Mouse (Mus musculus): ENCODE results near the gene Slc43a2.
A peak's percentile ranks its signal among the peaks of the same experiment; 100 is the strongest.

The Slc43a2 gene

DNA sequence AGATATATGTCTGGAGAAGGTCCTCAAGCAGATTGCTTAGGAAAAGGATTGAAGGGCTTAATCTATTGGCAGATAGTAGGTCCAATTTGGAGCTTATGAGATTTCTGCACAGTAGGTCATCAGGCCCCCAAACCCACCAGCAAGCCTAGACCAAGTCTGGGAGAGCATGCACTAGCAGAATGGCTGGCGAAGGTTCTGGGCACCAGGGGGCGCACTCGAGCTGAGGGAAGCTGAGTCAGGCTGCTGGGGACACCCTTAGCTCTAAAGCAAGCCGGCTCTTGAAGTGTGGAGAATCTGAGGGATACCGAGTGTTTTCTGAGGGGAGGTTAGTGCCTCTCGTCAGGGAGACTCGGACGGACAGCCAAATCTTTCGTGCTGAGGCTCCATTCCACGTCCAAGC, 1.2 kb upstream of the Slc43a2 start:
- peak; percentile 86 for DNase-seq

GRCm38 (mm10) chr11:75530845-75531373, 585 bp upstream of the Slc43a2 start:
- peak; percentile 51 for DNase-seq

DNA sequence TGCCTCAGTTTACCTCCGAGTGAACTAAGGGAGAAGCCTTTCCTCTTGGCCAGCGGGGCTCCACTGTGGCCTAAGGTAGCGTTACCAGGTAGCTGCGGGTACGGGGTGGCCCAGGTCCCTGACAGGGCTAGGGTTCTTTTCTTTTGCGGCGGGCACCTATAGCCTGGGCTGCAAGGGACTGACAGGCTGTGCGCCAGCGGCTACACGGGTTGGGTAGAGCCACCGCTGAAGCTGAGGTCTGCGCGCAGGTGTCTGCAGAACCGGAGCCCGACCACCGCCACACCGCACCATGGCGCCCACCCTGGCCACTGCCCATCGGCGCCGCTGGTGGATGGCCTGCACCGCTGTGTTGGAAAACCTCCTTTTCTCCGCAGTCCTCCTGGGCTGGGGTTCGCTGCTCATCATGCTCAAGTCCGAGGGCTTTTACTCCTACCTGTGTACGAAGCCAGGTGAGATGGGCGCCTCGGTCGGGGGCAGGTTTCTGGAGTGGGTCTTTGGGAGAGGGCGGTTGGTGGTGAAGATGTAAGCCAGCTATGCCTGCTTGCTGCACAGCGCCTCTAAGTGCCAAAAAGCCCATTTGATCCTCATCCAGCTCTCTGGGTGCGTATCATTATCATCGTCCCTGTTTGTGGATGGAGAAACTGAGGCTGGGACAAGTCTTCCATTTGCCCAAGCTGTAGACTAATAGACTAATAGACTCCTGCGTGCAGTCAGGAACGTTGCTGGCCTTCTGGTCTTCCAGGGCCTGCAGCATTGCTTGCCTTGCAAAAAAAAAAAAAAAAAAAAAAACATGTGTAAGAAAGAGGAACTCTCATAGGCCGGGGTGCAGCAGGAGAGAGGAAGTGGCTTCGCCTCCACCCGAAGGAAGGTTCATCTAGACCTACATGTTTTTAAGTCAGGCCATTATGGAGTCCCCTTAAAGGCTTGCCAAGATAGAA, 1.1 kb downstream of the Slc43a2 start:
- no peak for DNase-seq

GRCm38 (mm10) chr11:75533314-75534015, 2.0 kb downstream of the Slc43a2 start:
- no peak for DNase-seq

DNA sequence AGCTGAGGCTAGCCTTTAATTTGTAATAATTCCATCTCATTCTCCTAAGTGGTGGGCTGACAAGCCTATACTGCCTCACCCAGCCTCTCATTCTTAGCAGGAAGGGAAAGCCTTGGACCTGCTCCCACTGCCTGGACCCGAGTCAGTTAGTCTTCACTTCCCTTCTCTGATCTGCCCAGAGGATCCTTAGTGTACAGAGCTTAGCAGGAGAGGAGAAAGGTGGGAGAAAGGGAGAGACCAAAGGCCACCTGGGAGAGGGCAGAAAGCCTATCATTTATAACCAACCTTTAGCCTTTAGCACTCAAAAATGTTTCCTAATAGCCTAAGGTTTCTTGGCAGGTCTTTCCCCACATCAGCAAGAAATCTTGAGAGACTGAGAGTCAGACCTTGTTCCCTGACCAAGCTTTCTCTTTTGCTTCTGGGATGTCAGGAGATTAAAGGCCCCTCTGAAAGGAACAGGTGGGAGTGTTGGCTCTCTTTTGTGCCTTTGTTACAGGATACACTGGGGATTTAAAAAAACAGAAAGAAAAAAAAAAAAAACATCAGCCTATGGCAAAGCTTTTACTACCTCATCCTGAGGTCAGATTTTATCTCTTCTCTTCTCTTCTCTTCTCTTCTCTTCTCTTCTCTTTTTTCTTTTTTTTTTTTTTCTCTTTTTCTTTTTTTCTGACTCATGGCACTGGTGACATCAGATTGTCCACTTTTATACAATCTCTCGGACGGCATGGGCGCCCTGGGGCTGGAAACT, 3.0 kb downstream of the Slc43a2 start:
- peak; percentile 78 for DNase-seq

DNA sequence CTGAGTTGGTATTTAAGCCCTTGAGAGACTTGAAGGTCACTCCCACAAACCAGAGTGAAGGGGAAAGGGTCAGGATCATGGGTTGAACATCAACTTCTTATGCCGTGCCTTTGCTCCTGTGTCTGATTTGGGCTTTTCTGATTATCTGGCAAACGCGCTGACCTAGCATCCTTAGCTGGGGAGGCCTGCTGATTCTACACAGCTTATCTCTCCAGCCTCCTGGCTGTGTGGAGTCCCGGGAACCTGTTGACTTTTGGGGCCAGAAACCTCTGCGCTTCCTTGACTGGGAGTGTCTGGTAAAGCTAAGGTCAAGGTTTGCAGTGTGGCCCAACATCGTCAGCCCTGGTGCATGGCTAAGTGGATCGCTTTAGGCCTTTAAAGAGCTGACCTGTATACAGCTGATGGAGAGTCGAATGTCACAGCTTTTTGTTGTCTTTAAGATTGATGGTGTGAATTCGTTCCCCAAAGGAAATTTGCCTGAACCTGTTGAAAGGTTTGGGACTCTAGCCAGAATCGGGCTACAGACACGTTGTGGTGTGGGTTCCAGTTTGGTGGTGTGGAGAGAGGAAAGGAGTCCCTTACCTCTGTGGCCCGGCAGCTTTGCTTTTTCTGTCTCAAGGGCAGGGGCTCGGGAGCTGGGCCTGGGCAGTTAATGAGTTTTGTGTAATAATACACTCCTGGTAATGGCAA, 3.8 kb downstream of the Slc43a2 start:
- DNase-seq, result peak; percentile 81

DNA sequence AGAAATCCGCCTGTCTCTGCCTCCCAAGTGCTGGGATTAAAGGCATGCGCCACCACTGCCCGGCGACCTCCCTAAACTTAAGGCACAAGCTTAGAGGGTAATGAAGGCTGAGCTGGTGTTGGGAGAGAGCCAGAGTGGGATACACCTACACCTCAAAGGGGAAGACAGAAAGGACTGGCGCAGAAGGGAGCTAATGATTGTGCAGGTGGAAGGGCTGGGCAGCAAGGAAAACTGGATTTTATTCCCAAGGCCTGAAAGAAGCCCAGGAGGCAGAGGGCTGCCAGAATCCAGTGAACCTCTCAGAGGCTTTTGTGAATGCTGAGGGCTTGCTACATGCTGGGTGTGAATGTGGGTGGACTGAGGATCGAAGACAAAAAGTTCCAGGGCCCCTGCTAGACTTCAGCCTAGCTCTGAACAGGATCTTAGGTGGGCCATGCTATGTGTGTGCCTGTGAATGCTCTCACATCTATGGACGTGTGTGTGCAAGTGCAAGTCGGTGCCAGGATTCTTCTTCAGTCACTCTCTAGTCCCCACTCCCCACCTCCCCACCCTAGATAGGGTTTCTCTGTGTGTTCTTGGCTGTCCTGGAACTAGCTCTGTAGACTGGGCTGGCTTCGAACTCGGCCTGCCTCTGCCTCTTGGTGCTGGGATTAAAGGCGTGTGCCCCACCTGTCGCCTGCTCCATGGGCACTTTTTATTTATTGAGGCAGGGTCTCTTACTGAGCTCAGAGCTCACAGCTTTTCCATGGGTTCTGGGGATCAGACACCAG, 4.9 kb downstream of the Slc43a2 start:
- no peak for DNase-seq

GRCm38 (mm10) chr11:75537025-75537414, 5.5 kb downstream of the Slc43a2 start:
- no peak for DNase-seq

DNA sequence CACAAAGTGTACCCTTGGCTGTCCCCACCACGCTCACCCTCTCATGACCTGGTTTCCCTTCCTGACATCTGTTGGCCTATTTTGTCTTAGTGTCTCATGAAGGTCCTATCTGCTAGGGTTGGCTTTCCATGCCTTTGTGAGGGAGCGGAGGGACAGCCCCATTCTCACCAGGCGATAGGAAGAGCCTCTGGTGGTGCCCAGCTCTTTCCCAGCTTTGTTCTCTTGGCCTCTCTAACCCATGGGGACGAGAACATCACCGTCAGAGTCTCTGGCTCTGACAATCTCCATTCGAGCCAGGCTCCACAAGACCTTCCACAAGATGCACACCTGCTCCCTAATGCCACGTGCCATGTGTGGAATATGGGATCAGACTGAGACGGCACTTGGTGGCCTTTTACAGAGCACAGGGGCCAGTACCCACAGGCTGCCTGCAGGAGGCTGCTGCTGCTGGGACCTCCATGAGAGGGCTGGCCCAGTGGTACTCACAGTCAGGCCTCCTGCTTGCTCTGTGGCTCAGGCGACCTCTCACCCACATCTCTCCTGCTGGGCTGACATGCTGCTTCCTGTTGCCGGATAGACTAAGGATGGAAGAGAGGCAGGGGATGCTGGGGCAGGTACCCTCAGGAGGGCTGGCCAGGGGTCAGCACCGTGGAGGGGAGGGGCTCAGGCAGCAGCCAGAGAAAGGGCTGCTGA, 6.1 kb downstream of the Slc43a2 start:
- DNase-seq, result no peak

DNA sequence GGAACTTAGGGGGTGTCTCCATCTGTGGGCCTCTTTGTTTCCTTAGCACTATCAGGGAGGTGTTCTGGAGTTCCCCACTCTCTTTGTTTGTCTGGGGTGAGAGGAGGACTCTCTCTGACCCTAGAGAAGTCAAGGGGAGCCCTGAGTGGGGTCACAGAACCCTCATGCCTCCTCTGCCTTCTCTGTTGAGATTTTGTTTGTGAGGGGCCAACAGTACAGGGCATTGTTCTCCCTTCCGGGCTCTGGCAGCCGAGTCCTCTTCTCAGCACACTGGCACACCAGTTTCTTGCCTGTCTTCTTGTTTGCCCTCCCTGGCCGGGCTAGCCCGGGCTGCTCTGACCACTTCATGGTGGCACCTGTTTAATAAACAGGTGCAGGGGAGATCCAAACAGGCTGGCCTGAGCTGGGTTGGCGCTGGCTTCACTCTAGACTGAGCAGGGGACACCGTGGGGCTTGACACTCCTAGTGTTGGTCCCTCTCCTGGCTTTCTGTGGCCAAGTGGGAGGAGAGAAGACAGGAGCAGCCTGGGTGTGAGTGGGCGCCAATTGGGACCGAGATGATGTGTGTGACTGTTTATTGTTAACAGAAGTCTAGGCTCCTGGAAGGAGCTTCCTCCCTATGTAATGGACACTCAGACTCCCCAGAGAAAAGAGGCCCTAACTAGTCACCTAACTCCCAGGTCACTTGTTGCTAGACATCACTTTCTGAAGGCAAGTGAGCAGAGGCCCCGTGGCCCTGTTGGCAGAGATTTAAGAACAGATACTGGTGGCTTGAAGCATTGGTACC, 6.9 kb downstream of the Slc43a2 start:
- peak; percentile 43 for DNase-seq

- no peak for DNase-seq
Measured at GRCm38 (mm10) chr11:75538970-75539299, 7.4 kb downstream of the Slc43a2 start.

DNA sequence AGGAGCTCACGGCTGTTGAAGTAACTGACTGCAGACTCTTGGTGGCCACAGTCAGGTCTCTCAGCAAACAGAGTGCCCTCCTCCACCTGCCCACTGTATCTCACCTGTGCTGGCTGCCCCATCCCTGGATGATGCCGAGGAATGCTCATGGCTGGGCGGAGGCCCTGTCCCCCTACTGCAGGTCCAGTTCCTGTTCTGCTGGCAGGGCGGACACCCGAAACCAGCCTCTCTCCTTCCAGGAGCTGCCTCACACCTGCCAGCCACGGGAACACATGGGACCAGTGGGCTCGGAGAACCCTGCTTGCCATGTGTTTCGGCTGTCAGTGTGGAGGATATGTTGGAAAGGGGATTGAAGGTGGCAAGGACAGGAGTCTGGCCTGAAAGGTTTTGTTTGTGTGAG, 8.7 kb downstream of the Slc43a2 start:
- DNase-seq, result no peak

- DNase-seq, result no peak
Measured at GRCm38 (mm10) chr11:75540710-75541581, 9.5 kb downstream of the Slc43a2 start.

GRCm38 (mm10) chr11:75544713-75545112, 13.2 kb downstream of the Slc43a2 start:
- no peak for DNase-seq

DNA sequence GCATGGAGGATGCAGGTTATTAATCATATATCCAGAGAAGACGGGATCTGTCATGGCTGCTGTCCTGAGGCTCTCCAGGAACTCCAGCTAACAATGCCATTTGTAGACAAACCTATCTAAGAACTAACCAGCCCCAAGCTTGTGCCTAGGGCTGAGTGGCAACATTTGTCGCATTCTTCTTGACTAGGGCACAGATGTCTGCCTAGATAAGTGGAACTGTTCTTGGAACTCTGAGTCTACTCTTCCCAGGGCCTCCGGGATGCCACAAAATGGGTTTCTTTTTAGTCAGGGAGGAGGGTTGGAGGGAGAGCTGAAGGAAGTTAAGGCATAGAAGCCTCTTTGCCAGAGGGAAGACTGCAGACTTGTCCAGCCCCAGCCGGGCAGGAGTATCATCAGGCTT, 14.6 kb downstream of the Slc43a2 start:
- DNase-seq, result no peak

- peak; percentile 65 for DNase-seq
Measured at GRCm38 (mm10) chr11:75549658-75550111, 18.2 kb downstream of the Slc43a2 start.

DNA sequence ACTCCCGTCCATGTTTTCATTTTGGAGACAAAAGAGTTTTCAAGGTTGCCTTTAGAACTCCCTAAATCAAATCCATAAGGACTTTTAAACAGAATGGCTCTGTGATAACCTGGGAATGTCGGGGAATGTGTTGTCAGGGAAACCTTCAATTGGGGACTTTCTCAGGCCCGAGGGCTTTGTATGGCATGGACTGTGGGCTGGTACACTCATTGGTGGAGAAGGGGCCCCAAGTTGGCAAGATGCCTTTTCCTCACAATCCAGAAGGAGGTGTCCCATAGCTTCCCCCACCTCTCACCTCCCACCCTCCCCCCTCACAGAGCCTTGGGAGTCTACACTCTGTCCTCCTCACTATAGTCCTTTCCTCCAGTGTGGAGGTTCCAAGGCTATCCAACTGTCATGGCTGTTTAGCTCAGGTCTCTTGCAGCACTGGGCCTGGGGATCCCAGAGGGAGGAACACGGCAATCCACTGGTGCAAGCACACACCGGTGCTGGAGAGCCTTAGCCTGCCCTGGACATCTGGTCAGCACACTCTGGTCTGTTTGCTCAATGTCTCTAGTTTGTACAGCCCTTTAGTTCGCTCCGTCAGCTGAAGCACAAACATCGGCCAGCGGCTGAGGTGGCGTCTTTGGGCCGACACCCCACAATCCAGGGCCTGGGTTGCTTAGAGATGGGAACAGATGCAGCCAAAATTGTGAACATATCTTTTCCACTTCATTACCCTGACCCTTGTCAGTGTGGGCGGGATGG, 18.9 kb downstream of the Slc43a2 start:
- no peak for DNase-seq

DNA sequence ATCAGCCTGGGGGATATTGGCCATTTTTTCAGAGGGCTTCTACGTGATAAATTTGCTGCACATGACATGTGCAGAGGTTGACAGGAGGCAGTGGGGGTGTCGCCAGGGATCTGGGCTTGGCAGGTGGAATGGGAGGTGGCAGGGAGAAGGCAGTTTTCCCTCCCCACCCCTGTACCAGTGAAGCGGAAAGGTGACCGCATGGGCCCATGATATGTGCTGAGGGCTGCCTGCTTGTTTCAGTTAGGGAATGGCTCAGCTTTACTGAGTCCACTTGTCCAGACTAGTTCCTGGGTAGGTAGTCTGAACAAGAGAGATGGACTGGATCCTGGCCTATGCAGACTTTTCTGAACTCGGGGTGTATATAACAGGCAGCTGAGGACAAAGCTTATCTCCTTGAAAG, 19.8 kb downstream of the Slc43a2 start:
- peak; percentile 81 for DNase-seq
